Mouse (Mus musculus): ENCODE data around the gene Rasl11b.

- no peak for TF ChIP-seq CTCF (IDR thresholded peaks at IDR 0.05; ENCODE audit: insufficient read depth, low read length)
- TF ChIP-seq POLR2A (IDR thresholded peaks at IDR 0.05; ENCODE audit: borderline replicate concordance, extremely low read depth, low read depth, low read length) = no peak
Observed at GRCm38 (mm10) chr5:74228938-74229337, 33.9 kb downstream of the Rasl11b start.
